31 mouse cellular contexts compared by ENCODE assay signal in the genomic region with DNA sequence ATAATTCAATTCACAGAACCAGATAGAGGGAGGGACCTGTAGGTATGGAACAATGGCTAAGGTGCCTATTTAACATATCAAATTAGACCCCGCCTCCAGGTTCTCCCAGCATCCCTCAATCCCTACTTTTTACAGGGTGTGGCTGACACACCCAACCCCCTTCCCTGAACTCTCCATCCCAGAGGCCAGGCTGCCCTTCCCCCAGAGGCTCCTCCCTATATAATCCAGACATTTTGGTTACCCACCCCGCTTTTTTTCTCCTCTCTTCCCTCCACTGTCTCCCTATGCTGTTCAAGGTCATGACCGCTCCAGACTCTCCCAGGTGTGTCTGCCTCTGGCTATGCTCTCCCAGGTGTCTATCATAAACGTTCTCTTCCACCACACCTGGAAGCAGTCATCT. TPM values are rescaled to one million over a fixed set of nuclear protein-coding genes. Genes with fewer than 3 reads are reported as not detected.
DNase-seq lines count a peak whose midpoint lies in the region; ATAC-seq and TF ChIP-seq lines count a peak whose summit lies in the region.
"Had no signal": no experiment of that assay in that cellular context is flagged by ENCODE, and none has a peak within 500 bp of the region (broad histone marks: within the 10 kb centered on the region; RNA-seq: fewer than 3 reads in every experiment).

No protein-coding gene starts in this region.

- no peak overlapping the region for H3K4me2 ChIP-seq in forebrain, embryonic 11.5 days (ENCODE audit: low read depth, low read length, severe bottlenecking)
- no peak overlapping the region for H3K4me2 ChIP-seq in forebrain, embryonic 12.5 days
- H3K4me2 ChIP-seq: embryonic facial prominence, embryonic 13.5 days; heart, embryonic 13.5 days; hindbrain, embryonic 14.5 days had no signal

- H3K27me3 ChIP-seq in forebrain, embryonic 11.5 days (ENCODE audit: control insufficient read depth, insufficient read depth, low read length), result no peaks in the 10 kb centered on the region
- H3K27me3 ChIP-seq in forebrain, embryonic 12.5 days, result no peaks in the 10 kb centered on the region
- no peaks in the 10 kb centered on the region for H3K27me3 ChIP-seq in E14TG2a.4 (ENCODE audit: insufficient read depth, low read length)
- H3K27me3 ChIP-seq: embryonic facial prominence, embryonic 13.5 days had no signal

- ATAC-seq in forebrain, embryonic 11.5 days (replicated peaks; ENCODE audit: low FRiP score), result 0 out of 2 replicates have a peak, but pooled peaks have one; percentile 10
- no peak for ATAC-seq in forebrain, embryonic 12.5 days (ENCODE audit: low FRiP score)
- ATAC-seq: activated CD4-positive, CD25-positive, alpha-beta regulatory T cell, adult 4 months; forebrain, embryonic 14.5 days; forebrain, postnatal 0 days; hindbrain, postnatal 0 days; inflammation-experienced regulatory T-cells, adult 6 months had no signal

- H3K4me3 ChIP-seq in forebrain, embryonic 11.5 days (ENCODE audit: low read depth, low read length), result no peak overlapping the region
- H3K4me3 ChIP-seq in forebrain, embryonic 12.5 days (replicated peaks), result no peak overlapping the region
- peak overlapping the region; percentile 0; the same call in 1 of the 2 replicates for H3K4me3 ChIP-seq in E14TG2a.4 (replicated peaks; ENCODE audit: low read length)
- H3K4me3 ChIP-seq: embryonic facial prominence, embryonic 13.5 days; erythroblast, embryonic 14.5 days; gastrocnemius, adult 2 months; heart, embryonic 13.5 days had no signal

- 85% methylated on average over 4 of the region's 4 CpGs for WGBS in forebrain, embryonic 11.5 days
- 79% methylated on average over 4 of the region's 4 CpGs for WGBS in forebrain, embryonic 12.5 days

- DNase-seq in forebrain, embryonic 11.5 days (ENCODE audit: low spot score), result no peak
- peak; percentile 93 for DNase-seq in ES-CJ7 (ENCODE audit: low read depth, low spot score)
- peak; percentile 56 for DNase-seq in WW6 (ENCODE audit: low read depth, low spot score)
- DNase-seq in MN1 (ENCODE audit: low spot score), result no peak
- no peak for DNase-seq in gastrocnemius, postnatal 36 days
- no peak for DNase-seq in lung, postnatal 4 days
- DNase-seq: adrenal gland, adult 8-10 months; adrenal gland, postnatal 25 days; B cell, adult 2 months; cerebellum, adult 11-12 months; cerebellum, adult 9-10 months; cerebellum, postnatal 14 days; forebrain, postnatal 0 days; gastrocnemius, adult 2 months; gastrocnemius, postnatal 14 days; heart, adult 18-20 months; heart, postnatal 14 days; heart, postnatal 4 days; kidney, adult 18-20 months; kidney, adult 9 months had no signal

- intact Hi-C loops in gastrocnemius, postnatal 36 days (cut with DNase I), result no loop called here

- no peaks in the 10 kb centered on the region for H3K9me3 ChIP-seq in forebrain, embryonic 11.5 days (ENCODE audit: control insufficient read depth, low read length)
- H3K9me3 ChIP-seq in forebrain, embryonic 12.5 days, result no peaks in the 10 kb centered on the region
- H3K9me3 ChIP-seq in E14TG2a.4 (ENCODE audit: low read length), result peaks cover 6% of the 10 kb centered on the region
- H3K9me3 ChIP-seq: embryonic facial prominence, embryonic 13.5 days; heart, embryonic 13.5 days had no signal

- H3K4me1 ChIP-seq in forebrain, embryonic 11.5 days (replicated peaks; ENCODE audit: control insufficient read depth, insufficient read depth, low read length), result no peaks in the 10 kb centered on the region
- H3K4me1 ChIP-seq in forebrain, embryonic 12.5 days, result no peaks in the 10 kb centered on the region
- H3K4me1 ChIP-seq in E14TG2a.4 (replicated peaks; ENCODE audit: low read depth, low read length), result peaks cover 74% of the 10 kb centered on the region

- no peaks in the 10 kb centered on the region for H3K36me3 ChIP-seq in forebrain, embryonic 11.5 days (ENCODE audit: control insufficient read depth, insufficient read depth, low read length)
- no peaks in the 10 kb centered on the region for H3K36me3 ChIP-seq in forebrain, embryonic 12.5 days (replicated peaks)
- H3K36me3 ChIP-seq in E14TG2a.4 (ENCODE audit: insufficient read depth, low read length), result no peaks in the 10 kb centered on the region
- H3K36me3 ChIP-seq: embryonic facial prominence, embryonic 13.5 days; heart, embryonic 13.5 days had no signal

- no peak for TF ChIP-seq CTCF in E14TG2a.4 (conservative IDR thresholded peaks at IDR 0.05; ENCODE audit: low read length)

- H3K27ac ChIP-seq in forebrain, embryonic 11.5 days (ENCODE audit: low read depth, low read length), result no peak overlapping the region
- H3K27ac ChIP-seq in forebrain, embryonic 12.5 days, result no peak overlapping the region
- H3K27ac ChIP-seq: embryonic facial prominence, embryonic 13.5 days; gastrocnemius, adult 2 months; heart, embryonic 13.5 days; hindbrain, embryonic 14.5 days; hindbrain, postnatal 0 days had no signal

- H3K9ac ChIP-seq in forebrain, embryonic 11.5 days (ENCODE audit: low read length), result no peak overlapping the region
- no peak overlapping the region for H3K9ac ChIP-seq in forebrain, embryonic 12.5 days
- H3K9ac ChIP-seq: embryonic facial prominence, embryonic 13.5 days; forebrain, postnatal 0 days; heart, embryonic 13.5 days; hindbrain, embryonic 14.5 days had no signal

RNA-seq across cellular contexts. Expression of a gene that starts 7.4 kb away (rescaled TPM):
- 8.5 and 8.8 TPM in 2 replicates for polyA plus RNA-seq in forebrain, embryonic 11.5 days (2014; fragmentation: Nextera tagmentation; extraction: Ambion mirVana)
- 10.2 and 11.4 TPM in 2 replicates for polyA plus RNA-seq in forebrain, embryonic 12.5 days (2016; fragmentation: Nextera tagmentation; extraction: Ambion mirVana)
- total RNA-seq in gastrocnemius, postnatal 36 days (2021), result 1 to 10 TPM; 4.7 to 5.9 TPM
- total RNA-seq: MEL had no signal

Comparison
In these comparisons a context has a peak if more than half of its experiments do, and no peak if none do; other contexts are left out.
1. DNase-seq: peak in ES-CJ7 (single experiment) and WW6 (single experiment); none in forebrain, embryonic 11.5 days (single experiment), MN1 (single experiment), gastrocnemius, postnatal 36 days (0 of 2) and lung, postnatal 4 days (0 of 2).